Mouse (Mus musculus) heart, embryonic 14.5 days (tissue): ENCODE measurements around the gene Tedc2. TPM values are rescaled to one million over a fixed set of nuclear protein-coding genes. Genes with fewer than 3 reads are reported as not detected.

Source experiments
- ATAC-seq: fragments of 200-750 bp; cut with Nextera tagmentation; 2 replicates; pipeline ENCODE4 v1.8.0; 2017; ENCODE audit warnings: low read depth, moderate TSS enrichment; ENCODE audit not compliant: insufficient number of reproducible peaks, insufficient read depth, low FRiP score
- H3K27ac ChIP-seq, 2 experiments: fragments of 200-500 bp in 1 of 2; fragments of 300-500 bp in 1 of 2; sonication (generic) in 1 of 2; replicated peaks in 1 of 2; 2 replicates each; pipeline ENCODE4 v1.5.1; 2012 to 2014; ENCODE audit warnings: low read depth in 2 of 2, low read length in 2 of 2, control low read depth in 1 of 2, mild to moderate bottlenecking in 1 of 2, mixed read lengths in 1 of 2; ENCODE audit not compliant: control insufficient read depth in 1 of 2, insufficient read depth in 1 of 2
- H3K27me3 ChIP-seq: fragments of 300-500 bp; sonication (generic); 2 replicates; pipeline ENCODE4 v1.6.1; 2014; ENCODE audit warnings: mild to moderate bottlenecking, low read length, control low read depth; ENCODE audit not compliant: control insufficient read depth, insufficient read depth
- H3K36me3 ChIP-seq: fragments of 300-500 bp; sonication (generic); 2 replicates; pipeline ENCODE4 v1.6.1; 2014; ENCODE audit warnings: mild to moderate bottlenecking, control low read depth, low read length, mixed read lengths; ENCODE audit not compliant: control insufficient read depth, insufficient read depth
- H3K4me1 ChIP-seq, 2 experiments: fragments of 200-500 bp in 1 of 2; fragments of 300-500 bp in 1 of 2; sonication (generic) in 1 of 2; 2 replicates each; pipeline ENCODE4 v1.6.1; 2012 to 2014; ENCODE audit warnings: low read length in 2 of 2, control low read depth in 1 of 2, mixed read lengths in 1 of 2; ENCODE audit not compliant: control insufficient read depth in 2 of 2, insufficient read depth in 2 of 2
- H3K4me2 ChIP-seq: fragments of 300-500 bp; sonication (generic); 2 replicates; pipeline ENCODE4 v1.6.1; 2014; ENCODE audit warnings: mild to moderate bottlenecking, low read length
- H3K4me3 ChIP-seq, 2 experiments: fragments of 200-500 bp in 1 of 2; fragments of 300-500 bp in 1 of 2; sonication (generic) in 1 of 2; 2 replicates each; pipeline ENCODE4 v1.5.1; 2012 to 2014; ENCODE audit warnings: low read length in 2 of 2, mild to moderate bottlenecking in 2 of 2, control low read depth in 1 of 2, low read depth in 1 of 2, moderate library complexity in 1 of 2; ENCODE audit not compliant: control insufficient read depth in 1 of 2, insufficient read depth in 1 of 2
- H3K9ac ChIP-seq: fragments of 300-500 bp; sonication (generic); 2 replicates; pipeline ENCODE4 v1.6.1; 2014; ENCODE audit warnings: mild to moderate bottlenecking, low read length
- H3K9me3 ChIP-seq: fragments of 300-500 bp; sonication (generic); 2 replicates; pipeline ENCODE4 v1.6.1; 2016; ENCODE audit warnings: low read length, control low read depth; ENCODE audit not compliant: control insufficient read depth
- WGBS: fragments of 180-500 bp; shearing (Covaris S2); extraction: QIAGEN DNeasy Blood & Tissue Kit; methylation state at CpG from one replicate; pipeline ENCODE4 v1.1.7; 2014; 5-methylcytosine and 5-hydroxymethylcytosine counted together
- polyA plus RNA-seq: library from polyadenylated mRNA; unstranded; fragments of >200 nt; fragmentation: Nextera tagmentation; extraction: Ambion mirVana; gene quantifications from 2 replicates; pipeline ENCODE4 v1.2.1, GENCODE M21; 2014

Tedc2 gene
- polyA plus RNA-seq, 1 experiment from 2014 or later, result 5.4 TPM

DNA sequence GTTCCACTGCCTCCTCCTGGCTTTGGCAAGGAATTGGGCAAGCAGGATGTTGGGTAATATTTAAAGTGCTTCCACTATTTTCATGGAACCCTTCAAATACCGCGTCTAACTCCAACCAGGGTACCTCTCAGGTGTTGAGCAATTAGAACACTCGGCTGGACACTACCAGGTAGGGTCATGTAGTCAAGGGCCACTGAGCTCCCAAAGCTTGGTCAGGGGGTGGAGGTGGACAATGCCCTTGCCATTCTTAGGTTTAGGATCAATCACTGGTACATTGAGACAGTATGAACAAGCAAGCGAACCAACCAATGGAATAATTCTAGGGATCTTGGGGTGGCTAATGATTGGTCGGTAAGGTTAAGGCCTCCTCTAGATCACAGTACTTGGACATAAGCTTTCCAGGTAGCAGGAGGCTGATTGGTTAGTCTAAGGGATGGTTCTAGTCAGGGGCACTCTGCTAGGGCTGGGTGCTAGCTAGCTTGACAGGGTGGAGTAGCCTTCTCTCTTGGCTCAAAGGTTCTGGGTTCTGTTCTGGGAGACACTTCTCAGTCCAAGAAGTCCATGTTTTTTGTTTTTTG lies 8.1 kb downstream of the Tedc2 start:
- Histone ChIP-seq H3K9me3 (no peaks in the 10 kb centered on the region), H3K27ac (no peak overlapping the region), H3K4me3 (peak overlapping the region; percentile 38 to 43; a peak in 3 of 4 replicates), H3K9ac (peak overlapping the region; percentile 63; the same call in 1 of the 2 replicates), H3K27me3 (peaks cover 25% of the 10 kb centered on the region), H3K4me1 (peaks cover 20 to 33% of the 10 kb centered on the region in 2 experiments), H3K36me3 (peaks cover 21% of the 10 kb centered on the region), H3K4me2 (peak overlapping the region; percentile 70)
- no peak for ATAC-seq
- 29% methylated on average over 5 of the region's 5 CpGs for WGBS

DNA sequence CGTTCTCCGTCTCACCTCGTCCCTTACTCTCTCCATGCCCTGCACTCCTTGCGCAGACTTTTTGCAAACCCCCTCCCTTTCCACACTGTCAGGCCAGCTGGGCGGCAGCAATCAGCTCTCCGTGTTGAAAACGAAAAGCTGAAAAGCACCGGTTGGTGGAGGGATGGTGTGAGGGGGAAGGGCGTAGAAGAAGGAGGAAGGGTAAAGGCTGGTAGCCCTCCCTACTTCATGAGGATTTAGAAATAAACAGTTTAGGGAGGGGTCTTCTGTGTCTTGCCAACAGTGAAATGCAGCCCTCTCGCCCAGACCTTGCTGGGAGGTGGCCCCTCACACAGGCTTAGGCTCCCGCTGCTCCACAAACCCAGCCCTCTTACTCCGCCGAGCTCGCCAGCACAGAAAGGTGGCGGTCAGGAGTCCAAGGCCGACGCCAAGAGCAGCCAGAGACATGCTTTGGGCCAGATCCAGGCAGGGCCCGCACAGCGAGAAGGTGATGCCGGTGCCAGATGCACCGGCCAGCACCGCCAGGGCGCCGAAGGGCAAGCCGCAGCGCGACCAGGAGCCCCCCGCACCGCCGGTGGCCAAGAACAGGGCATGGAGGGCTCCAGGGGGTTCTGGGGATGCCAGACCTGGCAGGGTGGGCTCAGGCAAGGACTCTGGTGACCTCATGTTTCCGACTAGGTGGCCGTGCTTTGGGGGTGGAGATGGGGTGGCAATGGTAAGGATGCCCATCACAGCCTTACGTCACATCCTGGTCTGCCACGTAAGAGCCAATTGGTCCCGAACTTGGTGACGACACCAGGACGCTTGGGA lies 8.8 kb downstream of the Tedc2 start:
- peaks cover 21 to 38% of the 10 kb centered on the region in 2 experiments for H3K4me1 ChIP-seq
- no peak for ATAC-seq
- peaks cover 17% of the 10 kb centered on the region for H3K36me3 ChIP-seq

DNA sequence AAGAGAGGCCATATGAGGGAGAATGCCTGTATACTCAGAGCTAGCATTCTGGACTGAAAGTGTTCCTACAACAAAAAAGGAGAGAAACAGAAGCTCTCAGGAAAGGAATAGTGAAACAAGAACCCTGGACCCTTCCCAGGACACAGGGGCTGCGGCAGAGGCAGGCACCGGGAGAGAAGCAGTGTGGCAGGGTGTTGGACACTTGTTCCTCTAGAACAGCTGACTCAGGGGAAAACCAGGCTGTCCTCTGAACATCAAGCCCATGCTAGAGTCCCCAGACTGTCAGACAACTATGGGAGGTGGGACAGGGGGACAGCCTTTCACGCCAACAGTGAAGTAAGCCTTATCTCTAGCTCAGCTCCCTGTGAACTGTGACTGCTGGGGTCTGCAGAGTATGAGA lies 10.1 kb downstream of the Tedc2 start:
- H3K27ac ChIP-seq, result no peak overlapping the region
- peaks cover 4% of the 10 kb centered on the region for H3K36me3 ChIP-seq
- no peak overlapping the region for H3K9ac ChIP-seq
- H3K4me3 ChIP-seq, result no peak overlapping the region
- H3K4me2 ChIP-seq, result no peak overlapping the region
- WGBS, result 78% methylated on average over 3 of the region's 3 CpGs
- no peak for ATAC-seq
- peaks cover 40% of the 10 kb centered on the region for H3K27me3 ChIP-seq
- H3K4me1 ChIP-seq, result peaks cover 30 to 51% of the 10 kb centered on the region in 2 experiments
- no peaks in the 10 kb centered on the region for H3K9me3 ChIP-seq

More for the DNA sequence above, 8.8 kb downstream of the Tedc2 start:
- Histone ChIP-seq H3K9me3 (no peaks in the 10 kb centered on the region), H3K4me3 (peak overlapping the region; percentile 38 to 43), H3K4me2 (peak overlapping the region; percentile 70), H3K27ac (no peak overlapping the region), H3K9ac (peak overlapping the region; percentile 63), H3K27me3 (peaks cover 32% of the 10 kb centered on the region)
- 3% methylated on average over 37 of the region's 37 CpGs for whole genome bisulfite sequencing

DNA sequence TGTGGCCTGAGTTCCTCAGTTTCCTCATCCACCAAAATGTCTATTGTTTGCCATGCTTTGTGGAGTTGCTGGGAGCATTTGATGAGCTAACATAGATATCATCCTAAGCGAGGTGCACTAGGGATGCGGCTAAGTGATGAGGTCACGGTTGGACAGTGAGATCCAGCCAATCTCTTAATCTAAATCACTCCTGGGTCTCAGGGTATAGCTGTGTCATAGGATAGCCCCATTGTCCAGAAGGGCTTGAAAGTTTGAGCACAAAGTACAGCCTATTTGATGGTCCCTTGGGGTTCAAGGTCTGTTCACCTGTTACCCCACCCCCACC lies 10.8 kb downstream of the Tedc2 start:
- Histone ChIP-seq H3K4me2 (peak overlapping the region; percentile 97; the same call in 1 of the 2 replicates), H3K36me3 (no peaks in the 10 kb centered on the region), H3K27ac (no peak overlapping the region), H3K9ac (no peak overlapping the region), H3K4me3 (no peak overlapping the region), H3K27me3 (peaks cover 40% of the 10 kb centered on the region), H3K9me3 (no peaks in the 10 kb centered on the region), H3K4me1 (peaks cover 32 to 52% of the 10 kb centered on the region in 2 experiments)
- WGBS, result 79% methylated on average over 3 of the region's 3 CpGs
- ATAC-seq, result no peak

DNA sequence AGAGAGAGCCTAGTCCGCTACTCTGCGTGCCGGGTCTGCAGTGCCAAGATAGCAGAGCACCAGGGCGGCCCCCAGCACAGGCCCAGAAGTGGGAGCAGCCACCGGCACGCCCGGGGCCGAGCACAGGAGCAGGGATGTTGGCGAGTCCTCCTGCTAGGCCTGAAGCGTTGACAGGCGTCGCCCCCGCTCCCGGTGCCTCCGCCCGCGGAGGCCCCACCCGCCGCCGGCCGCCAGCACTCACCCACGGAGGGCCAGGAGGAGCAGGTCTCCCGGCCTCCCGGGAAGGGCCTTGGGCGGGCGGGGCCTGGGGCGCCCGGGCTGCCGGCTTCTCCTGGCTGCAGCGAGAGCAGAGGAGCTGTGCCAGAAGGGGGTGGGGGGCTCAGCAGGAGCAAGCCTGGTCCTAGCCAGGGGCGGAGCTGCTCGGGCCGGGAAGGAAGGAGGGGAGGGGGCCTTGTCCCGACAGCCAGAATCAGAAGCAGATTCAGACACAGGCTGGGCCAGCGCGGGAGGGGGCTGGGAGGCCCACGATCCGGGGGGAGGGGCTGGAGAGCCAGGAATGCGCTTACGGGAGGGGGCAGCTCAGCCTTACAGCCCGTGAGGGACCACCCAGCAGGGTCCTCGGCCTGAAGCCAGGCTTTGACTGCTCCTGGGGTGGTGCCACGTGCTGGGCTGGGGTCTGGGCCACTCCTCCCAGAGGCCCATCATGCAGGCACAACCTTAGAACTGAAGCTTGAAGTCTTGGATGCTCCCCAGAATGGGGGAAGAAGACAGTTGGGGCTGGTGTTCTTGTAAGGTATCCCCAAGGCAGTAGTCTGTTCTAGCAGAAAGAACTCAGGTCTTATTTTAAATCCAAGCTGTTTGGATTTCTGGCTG lies 11.4 kb downstream of the Tedc2 start, which contains the start of gene Ntn3:
Ntn3 (minus strand) TSS at position 489 of the 873 bp plus-strand sequence.
- peak within 1 kb of the TSS; percentile 97 for H3K4me2 ChIP-seq
- H3K4me1 ChIP-seq, result peaks cover 38 to 58% of the 10 kb centered on the region in 2 experiments
- WGBS, result 3% methylated on average over 22 of the region's 43 CpGs
- H3K9me3 ChIP-seq, result no peaks in the 10 kb centered on the region
- peak within 1 kb of the TSS; percentile 40 to 49 for H3K4me3 ChIP-seq
- peak within 1 kb of the TSS; percentile 77 for H3K9ac ChIP-seq
- H3K27ac ChIP-seq, result peak within 1 kb of the TSS; percentile 59 to 63; a peak in 3 of 4 replicates
- H3K36me3 ChIP-seq, result no peaks in the 10 kb centered on the region
- ATAC-seq, result peak; percentile 45
- peaks cover 40% of the 10 kb centered on the region for H3K27me3 ChIP-seq

DNA sequence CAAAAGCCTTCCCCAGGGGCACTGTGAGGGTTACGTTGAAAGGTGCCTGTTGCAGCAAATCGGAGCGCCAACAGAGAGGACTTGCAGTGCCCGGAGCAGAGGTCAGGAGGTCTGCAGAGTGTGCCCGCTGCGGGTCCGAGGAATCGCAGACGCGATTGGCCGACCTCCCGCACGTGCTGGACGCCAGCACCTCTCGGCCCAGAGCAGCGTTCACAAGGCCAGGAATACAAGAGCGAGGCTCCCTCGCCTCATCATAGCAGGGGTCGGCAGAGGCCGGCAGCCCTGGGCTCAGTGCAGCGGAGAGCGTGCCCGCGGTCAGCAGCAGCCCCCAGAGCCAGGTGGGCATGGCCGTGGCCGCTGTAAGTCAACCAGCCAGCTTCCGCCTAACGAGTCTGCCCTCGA lies 12.0 kb downstream of the Tedc2 start:
- WGBS, result 4% methylated on average over 27 of the region's 29 CpGs
- peak overlapping the region; percentile 77 for H3K9ac ChIP-seq
- H3K27me3 ChIP-seq, result peaks cover 40% of the 10 kb centered on the region
- H3K4me3 ChIP-seq, result peak overlapping the region; percentile 40 to 49
- peak overlapping the region; percentile 59 to 63; a peak in 3 of 4 replicates for H3K27ac ChIP-seq
- peak overlapping the region; percentile 97 for H3K4me2 ChIP-seq
- no peak for ATAC-seq
- no peaks in the 10 kb centered on the region for H3K36me3 ChIP-seq
- peaks cover 38 to 64% of the 10 kb centered on the region in 2 experiments for H3K4me1 ChIP-seq
- no peaks in the 10 kb centered on the region for H3K9me3 ChIP-seq
